Mouse (Mus musculus) kidney, postnatal 25 days (tissue): Measurements from ENCODE around the gene Gltpd2.
A peak's percentile ranks its signal among the peaks of the same experiment; 100 is the strongest.
"Not testable (repeated sequence)": the region's sequence is repeated elsewhere in the genome, so short reads cannot be mapped to it uniquely, and the experiment has no call there.

Experiments
- DNase-seq, 2 experiments: peaks; one replicate each; pipeline ENCODE4 v3.0.0; 2021; ENCODE audit warnings: mixed read lengths in 2 of 2

Gene Gltpd2

DNA sequence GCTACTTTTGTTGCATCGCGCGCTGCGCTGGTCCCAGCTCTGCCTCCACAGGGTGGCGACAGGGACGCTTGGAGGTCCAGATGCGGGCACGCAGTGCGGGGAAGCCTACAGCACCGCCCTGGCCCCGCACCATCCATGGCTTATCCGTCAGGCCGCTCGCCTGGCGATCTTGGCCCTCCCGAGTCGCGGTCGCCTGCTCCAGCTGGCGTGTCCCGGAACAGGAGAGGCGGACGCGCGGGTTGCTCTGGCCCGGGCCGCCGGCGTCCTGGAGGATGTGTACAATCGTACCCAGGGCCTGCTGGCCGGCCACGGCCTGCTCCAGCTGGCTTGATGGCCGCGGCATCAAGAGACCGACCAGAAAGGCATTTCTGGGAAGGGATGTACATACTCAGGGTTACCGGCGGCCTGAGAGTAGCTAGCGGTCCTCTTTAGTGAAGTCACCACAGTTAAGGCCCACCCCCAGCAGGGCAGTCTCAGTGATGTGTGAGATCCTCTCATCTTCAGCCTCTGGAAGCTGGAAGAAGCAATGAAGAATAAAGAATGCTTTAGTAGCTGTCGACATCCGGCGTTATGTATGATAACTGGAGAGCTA lies 1.3 kb downstream of the Gltpd2 start:
- peak; percentile 40 to 60 for DNase-seq

- not testable (repeated sequence) for DNase-seq
These were observed 4.5 kb downstream of the Gltpd2 start for GRCm38 (mm10) chr11:70523306-70523989.

GRCm38 (mm10) chr11:70524782-70525181 lies 5.8 kb downstream of the Gltpd2 start:
- DNase-seq = no peak

DNA sequence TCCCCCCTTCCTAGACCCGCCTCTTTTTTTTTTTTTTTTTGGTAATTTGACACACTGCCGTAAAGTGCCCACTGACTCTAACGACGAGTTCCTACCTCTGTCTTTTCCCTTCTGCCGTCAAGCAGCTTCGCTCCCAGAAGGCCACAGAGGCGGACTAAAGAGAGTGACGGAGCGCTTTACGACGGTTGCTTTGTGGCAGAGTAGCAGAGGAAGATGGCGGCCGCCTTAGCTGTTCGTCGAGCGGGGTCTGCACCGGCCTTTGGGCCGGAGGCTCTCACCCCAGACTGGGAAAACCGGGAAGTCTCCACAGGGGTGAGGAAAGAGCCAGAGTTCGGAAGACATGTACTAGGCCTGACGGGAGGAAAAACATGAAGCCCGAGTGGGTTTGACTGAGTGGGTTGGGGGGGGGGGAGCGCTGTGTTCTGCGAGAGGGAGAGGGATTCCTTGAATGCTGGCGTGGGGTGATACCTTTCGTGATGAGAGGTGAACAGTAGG lies 6.2 kb downstream of the Gltpd2 start, which contains the start of gene Psmb6:
Gene Psmb6 (plus strand): TSS at position 184 of the 495 bp plus-strand sequence.
- DNase-seq = peak; percentile 93 to 98

DNA sequence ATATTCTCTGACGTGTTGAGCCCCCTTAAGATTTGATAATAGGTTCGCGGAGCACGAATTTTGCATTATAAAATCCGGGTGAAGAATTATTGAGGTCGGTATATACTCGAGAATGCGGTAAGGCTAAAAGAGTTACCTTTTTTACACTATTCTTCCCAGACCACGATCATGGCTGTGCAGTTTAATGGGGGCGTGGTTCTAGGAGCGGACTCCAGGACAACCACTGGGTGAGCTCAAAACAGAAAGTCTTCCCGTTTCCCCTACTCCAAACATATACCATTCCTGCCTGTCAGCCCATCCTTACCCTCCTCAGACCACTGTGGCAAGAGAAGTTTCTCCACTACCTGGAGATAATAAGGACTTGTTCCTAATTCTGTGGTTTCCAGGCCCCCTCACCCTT lies 6.7 kb downstream of the Gltpd2 start:
- no peak for DNase-seq

DNA sequence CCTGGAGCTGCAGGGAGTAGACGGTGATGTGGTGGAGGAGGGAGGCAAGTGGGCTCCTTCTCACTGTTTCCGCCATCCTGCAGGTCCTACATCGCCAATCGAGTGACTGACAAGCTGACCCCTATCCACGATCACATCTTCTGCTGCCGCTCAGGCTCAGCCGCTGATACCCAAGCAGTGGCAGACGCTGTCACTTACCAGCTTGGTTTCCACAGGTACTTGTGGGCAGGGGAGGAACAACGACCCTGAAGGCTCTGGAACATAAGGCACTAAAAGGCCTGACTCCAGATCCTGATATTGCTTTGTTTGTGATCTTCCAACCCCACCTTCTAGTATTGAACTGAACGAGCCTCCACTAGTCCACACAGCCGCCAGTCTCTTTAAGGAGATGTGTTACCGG lies 7.2 kb downstream of the Gltpd2 start:
- DNase-seq = no peak

DNA sequence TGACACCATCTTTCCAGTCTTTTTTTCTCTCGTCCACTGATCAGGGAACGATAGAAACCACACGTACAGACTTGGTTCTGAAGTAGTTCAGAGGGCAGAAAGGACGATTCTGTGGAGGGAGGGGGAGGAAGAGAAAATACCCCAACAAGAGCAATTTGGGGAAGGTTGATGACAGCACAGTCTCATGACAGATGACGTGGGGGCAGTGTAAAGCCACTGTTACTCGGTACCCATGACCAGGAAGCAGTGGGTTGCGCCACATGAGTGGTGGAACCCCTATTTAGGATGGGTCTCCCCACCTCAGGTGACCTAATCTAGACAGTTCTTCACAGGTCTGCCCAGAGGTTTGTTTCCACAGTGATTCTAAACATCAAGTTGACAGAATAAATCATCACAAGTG lies 9.6 kb downstream of the Gltpd2 start:
- no peak for DNase-seq

DNA sequence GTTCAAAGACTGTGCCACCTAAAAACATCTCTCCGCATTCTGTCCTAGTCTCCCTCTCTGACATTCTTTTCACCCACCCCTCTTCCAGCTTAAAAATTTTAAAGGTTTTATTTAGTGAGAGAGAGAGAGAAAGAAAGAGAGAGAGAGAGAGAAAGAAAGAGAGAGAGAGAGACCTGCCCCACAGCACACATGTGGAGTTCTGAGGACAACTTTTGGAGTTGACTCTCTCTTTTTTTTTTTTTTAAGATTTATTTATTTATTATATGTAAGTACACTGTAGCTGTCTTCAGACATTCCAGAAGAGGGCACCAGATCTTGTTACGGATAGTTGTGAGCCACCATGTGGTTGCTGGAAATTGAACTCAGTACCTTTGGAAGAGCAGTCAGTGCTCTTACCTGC lies 12.1 kb downstream of the Gltpd2 start:
- DNase-seq = not testable (repeated sequence)

- DNase-seq = no peak
These were observed 13.8 kb downstream of the Gltpd2 start, which contains the start of gene Gm40193 for GRCm38 (mm10) chr11:70532839-70533238. Gene Gm40193 (minus strand): TSS chr11:70532939.

DNA sequence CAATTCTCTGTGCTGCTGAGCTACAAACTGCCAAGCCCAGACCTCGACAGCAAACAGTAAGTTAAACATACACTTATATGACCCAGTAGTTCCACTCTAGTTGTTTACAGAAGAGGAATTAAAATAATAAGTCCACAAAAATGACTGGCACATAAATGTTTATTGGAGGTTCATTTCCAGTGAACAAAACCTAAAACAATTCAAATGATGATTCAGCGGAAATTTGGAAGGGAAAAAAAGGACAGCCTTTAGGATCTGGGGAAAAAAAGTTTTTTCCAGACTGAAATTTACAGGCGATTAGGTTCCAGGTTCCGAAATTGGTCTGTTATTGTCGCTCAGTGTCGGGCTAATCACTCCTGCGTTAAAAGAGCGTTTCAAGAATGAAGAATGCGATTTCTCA lies 20.4 kb downstream of the Gltpd2 start:
- DNase-seq = no peak

DNA sequence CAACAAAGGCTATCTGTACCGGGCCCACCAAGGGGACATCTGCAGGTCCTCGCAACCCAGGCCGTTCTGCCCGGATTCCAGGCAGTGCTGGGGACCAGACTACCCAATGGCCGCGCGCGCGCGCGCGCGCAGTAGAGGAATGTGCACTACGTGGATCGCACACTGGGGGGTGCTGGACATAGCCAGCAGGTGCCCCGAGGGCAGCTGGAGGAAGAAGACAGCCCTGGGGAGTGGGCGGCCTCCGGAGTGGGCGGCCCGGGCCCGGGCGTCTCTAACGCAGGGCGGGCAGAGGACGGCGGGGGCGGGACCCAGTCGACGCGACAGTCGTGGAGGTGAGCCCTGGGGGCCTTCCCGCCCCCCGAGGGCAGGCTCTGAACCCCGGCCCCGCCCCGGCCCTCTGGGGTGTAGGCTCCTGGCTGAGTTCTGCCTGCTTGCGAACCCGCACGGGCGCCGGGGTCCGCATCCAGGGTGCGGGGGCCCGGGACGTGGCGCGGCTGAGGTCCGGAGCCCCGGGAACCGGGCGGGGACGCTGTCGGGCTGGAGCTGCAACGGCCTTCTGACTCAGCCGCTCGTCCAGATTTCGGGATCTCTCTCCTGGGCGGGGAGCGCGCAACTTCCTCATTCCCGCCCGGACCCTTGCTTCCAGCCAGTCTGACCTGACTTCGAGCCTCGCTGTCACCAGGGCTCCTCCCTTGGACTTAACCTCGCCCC lies 21.0 kb downstream of the Gltpd2 start, which contains the start of gene Pld2:
Gene Pld2 (plus strand): TSS at position 188 of the 711 bp plus-strand sequence.
- DNase-seq = peak; percentile 91 to 96

GRCm38 (mm10) chr11:70540928-70541327 lies 21.9 kb downstream of the Gltpd2 start:
- no peak for DNase-seq

GRCm38 (mm10) chr11:70541415-70541814 lies 22.4 kb downstream of the Gltpd2 start:
- DNase-seq = no peak

GRCm38 (mm10) chr11:70544496-70544895 lies 25.5 kb downstream of the Gltpd2 start:
- DNase-seq = no peak

- DNase-seq = no peak
These were observed 32.5 kb downstream of the Gltpd2 start for GRCm38 (mm10) chr11:70551526-70551925.

- no peak for DNase-seq
These were observed 34.9 kb downstream of the Gltpd2 start for GRCm38 (mm10) chr11:70553940-70554339.

- no peak for DNase-seq
These were observed 38.5 kb downstream of the Gltpd2 start for GRCm38 (mm10) chr11:70557545-70557944.

GRCm38 (mm10) chr11:70561937-70562286 lies 42.9 kb downstream of the Gltpd2 start:
- no peak for DNase-seq

DNA sequence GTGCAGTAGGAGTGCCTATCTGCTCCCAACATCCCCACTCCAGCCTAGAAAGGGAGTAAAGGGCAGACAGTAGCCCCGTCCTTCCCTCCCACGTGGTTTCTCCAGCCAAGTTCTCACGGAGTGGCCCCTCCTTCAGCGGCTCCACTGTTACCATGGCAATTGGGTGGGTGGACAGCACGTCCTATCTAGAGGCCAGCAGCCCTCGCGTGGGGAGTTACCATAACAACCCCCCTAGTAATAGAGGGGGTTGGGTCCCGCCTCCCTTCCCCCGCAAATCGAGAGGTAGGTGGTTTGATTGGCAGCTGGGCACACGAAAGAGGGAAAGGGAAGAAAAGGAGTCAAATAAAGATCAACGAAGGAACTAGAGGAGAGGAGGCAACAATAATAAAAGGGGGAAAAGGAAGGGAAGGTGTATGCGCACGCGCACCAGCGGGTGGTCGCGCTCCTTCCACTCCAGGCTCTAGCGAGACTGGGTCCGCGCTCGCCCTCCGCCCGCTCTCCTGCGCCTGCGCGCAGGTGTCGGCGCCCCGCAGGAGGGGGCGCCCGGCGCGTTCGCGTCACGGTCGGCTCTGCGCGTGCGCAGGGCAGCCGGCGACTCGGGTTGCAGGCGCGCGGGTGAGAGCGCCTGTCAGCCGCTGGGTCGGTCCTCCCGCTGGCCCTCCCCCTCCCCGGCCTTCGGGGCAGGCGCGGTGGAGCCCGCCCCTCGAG lies 43.4 kb downstream of the Gltpd2 start, which contains the start of gene Mink1:
Gene Mink1 (plus strand): TSS at position 595 of the 708 bp plus-strand sequence.
- peak; percentile 89 to 97 for DNase-seq

DNA sequence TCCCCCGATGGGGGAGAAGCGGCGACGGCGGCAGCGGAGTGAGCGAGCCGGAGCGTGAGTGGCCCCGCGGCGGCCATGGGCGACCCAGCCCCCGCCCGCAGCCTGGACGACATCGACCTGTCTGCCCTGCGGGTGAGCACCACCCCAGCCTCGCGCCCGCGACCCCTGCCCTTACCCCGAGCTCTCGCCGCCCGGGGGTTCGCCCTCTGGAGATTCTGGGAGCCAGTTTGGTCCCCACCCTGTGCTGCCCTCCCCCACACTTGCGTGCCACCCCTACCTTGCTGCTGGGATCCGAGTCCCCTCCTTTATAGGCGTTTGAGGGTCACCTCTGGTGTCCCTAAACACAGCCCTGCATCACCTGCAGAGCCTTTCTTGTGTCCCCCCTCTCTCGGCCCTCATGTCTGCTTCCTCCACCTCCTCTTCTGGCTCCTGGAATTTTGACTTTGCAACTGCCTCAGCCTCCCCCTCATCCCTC lies 44.0 kb downstream of the Gltpd2 start:
- DNase-seq = no peak

DNA sequence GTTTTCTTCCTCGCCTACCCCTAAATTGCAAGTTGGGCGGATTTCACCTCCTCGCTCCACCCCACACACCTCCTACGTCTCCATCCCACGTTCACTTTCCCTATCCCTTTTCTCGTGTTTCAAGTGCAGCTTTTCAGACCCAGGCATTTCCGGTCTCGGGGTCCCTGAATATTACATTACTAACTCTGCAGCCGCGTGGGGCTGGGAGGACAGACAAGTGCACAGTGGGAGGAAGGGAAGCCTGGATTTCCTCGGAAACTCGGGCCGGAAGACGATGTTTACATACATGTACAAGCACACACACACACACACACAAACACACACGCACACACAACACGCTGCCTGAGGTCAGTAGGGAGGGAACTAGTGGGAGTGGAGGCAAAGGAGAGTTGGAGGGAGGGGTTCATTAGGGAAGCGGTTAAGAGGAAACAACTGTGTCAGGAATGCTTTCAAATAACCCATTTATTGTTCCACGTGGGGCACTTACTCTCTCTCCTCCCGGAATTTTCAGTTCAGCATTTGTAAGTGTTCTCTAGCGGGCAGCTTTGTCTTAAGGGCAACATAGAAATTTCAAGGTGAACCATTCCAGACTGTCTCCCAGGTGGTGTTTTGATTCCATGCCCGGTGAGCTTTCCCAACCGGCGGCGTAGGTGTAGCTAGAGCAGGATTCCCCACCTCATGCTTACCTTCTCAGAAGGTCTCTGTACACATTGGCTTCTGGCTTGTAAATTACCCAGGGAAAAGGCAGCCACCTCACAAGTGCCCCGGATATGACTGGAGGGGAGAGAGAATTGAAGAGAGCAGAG lies 44.7 kb downstream of the Gltpd2 start:
- peak; percentile 54 to 70 for DNase-seq
